Mouse (Mus musculus) intestine, embryonic 14.5 days (tissue): ENCODE data around the gene Grhpr. TPM values are rescaled to one million over a fixed set of nuclear protein-coding genes. Genes with fewer than 3 reads are reported as not detected.
A peak's percentile ranks its signal among the peaks of the same experiment; 100 is the strongest.

Experiments used
- ATAC-seq: fragments of 200-750 bp; cut with Nextera tagmentation; replicated peaks from 2 replicates; pipeline ENCODE4 v1.8.0; 2017; ENCODE audit warnings: low read depth, moderate number of reproducible peaks, moderate TSS enrichment, moderate library complexity; ENCODE audit not compliant: low FRiP score, low TSS enrichment
- DNase-seq: peaks from one replicate; pipeline ENCODE4 v3.0.0-alpha.2; 2018; ENCODE audit warnings: low spot score
- H3K27ac ChIP-seq: fragments of 300-500 bp; sonication (generic); 2 replicates; pipeline ENCODE4 v1.5.1; 2014; ENCODE audit warnings: low read depth, mild to moderate bottlenecking, control low read depth
- H3K27me3 ChIP-seq: fragments of 300-500 bp; sonication (generic); replicated peaks from 2 replicates; pipeline ENCODE4 v1.6.1; 2014; ENCODE audit warnings: low read length, control low read depth; ENCODE audit not compliant: control insufficient read depth, insufficient read depth
- H3K36me3 ChIP-seq: fragments of 300-500 bp; sonication (generic); 2 replicates; pipeline ENCODE4 v1.6.1; 2014; ENCODE audit warnings: low read length, control low read depth; ENCODE audit not compliant: control insufficient read depth, insufficient read depth
- H3K4me1 ChIP-seq: fragments of 300-500 bp; sonication (generic); replicated peaks from 2 replicates; pipeline ENCODE4 v1.6.1; 2014; ENCODE audit warnings: low read length, control low read depth, mixed read lengths; ENCODE audit not compliant: control insufficient read depth, insufficient read depth
- H3K4me2 ChIP-seq: fragments of 300-500 bp; sonication (generic); 2 replicates; pipeline ENCODE4 v1.6.1; 2014; ENCODE audit warnings: low read length
- H3K4me3 ChIP-seq: fragments of 300-500 bp; sonication (generic); 2 replicates; pipeline ENCODE4 v1.5.1; 2014; ENCODE audit warnings: low read depth, low read length, control low read depth, mixed read lengths
- H3K9ac ChIP-seq: fragments of 300-500 bp; sonication (generic); 2 replicates; pipeline ENCODE4 v1.6.1; 2014; ENCODE audit warnings: mild to moderate bottlenecking, low read length
- H3K9me3 ChIP-seq: fragments of 300-500 bp; sonication (generic); 2 replicates; pipeline ENCODE4 v1.6.1; 2016; ENCODE audit warnings: low read length, control low read depth; ENCODE audit not compliant: control insufficient read depth
- WGBS: fragments of 180-500 bp; shearing (Covaris S2); extraction: QIAGEN DNeasy Blood & Tissue Kit; methylation state at CpG from one replicate; pipeline ENCODE4 v1.1.7; 2014; 5-methylcytosine and 5-hydroxymethylcytosine counted together
- polyA plus RNA-seq: library from polyadenylated mRNA; unstranded; fragments of >200 nt; fragmentation: Nextera tagmentation; extraction: Ambion mirVana; gene quantifications from 2 replicates; pipeline ENCODE4 v1.2.1, GENCODE M21; 2014

Grhpr gene
- polyA plus RNA-seq, 1 experiment from 2014 or later: 70.6 TPM

- H3K27me3 ChIP-seq: no peaks in the 10 kb centered on the region
- no peak overlapping the region for H3K4me2 ChIP-seq
- no peaks in the 10 kb centered on the region for H3K9me3 ChIP-seq
- no peak overlapping the region for H3K9ac ChIP-seq
- ATAC-seq (no peak), DNase-seq (no peak)
- no peak overlapping the region for H3K27ac ChIP-seq
- peaks cover 39% of the 10 kb centered on the region for H3K36me3 ChIP-seq
- H3K4me3 ChIP-seq: no peak overlapping the region
- WGBS: 84% methylated on average over 18 of the region's 18 CpGs
- H3K4me1 ChIP-seq: no peaks in the 10 kb centered on the region
Observed at GRCm38 (mm10) chr4:44994776-44995175, 13.6 kb downstream of the Grhpr start.

DNA sequence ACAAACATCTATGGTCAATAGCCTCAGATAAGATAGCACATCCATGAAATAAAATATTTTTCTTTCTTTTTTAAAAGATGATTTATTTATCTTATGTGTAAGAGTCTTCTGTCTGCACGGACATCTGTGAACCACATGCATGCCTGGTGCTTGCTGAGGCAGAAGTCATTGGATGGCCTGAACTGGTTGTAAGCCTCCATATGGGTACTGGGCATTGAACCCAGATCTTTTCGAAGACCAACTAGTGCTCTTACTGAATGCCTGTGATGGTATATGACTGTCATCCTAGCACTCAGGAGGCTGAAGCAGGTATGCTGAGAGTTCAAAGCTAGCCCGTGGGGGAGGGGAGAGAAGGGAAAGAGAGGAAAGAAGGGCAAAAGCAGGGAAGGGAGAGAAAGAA, 16.9 kb downstream of the Grhpr start:
- H3K4me1 ChIP-seq: no peaks in the 10 kb centered on the region
- WGBS: 84% methylated on average over 3 of the region's 3 CpGs
- DNase-seq (no peak), ATAC-seq (no peak)
- no peaks in the 10 kb centered on the region for H3K9me3 ChIP-seq
- no peak overlapping the region for H3K9ac ChIP-seq
- peaks cover 17% of the 10 kb centered on the region for H3K36me3 ChIP-seq
- H3K27me3 ChIP-seq: no peaks in the 10 kb centered on the region
- H3K27ac ChIP-seq: no peak overlapping the region
- H3K4me2 ChIP-seq: no peak overlapping the region
- no peak overlapping the region for H3K4me3 ChIP-seq

GRCm38 (mm10) chr4:45000001-45000400, 18.8 kb downstream of the Grhpr start:
- Histone ChIP-seq H3K27me3 (no peaks in the 10 kb centered on the region), H3K9me3 (no peaks in the 10 kb centered on the region), H3K27ac (no peak overlapping the region), H3K4me2 (no peak overlapping the region), H3K4me1 (no peaks in the 10 kb centered on the region), H3K4me3 (no peak overlapping the region), H3K9ac (no peak overlapping the region), H3K36me3 (0 out of 2 replicates have a peak, but pooled peaks cover 6% of the 10 kb centered on the region)
- ATAC-seq (no peak), DNase-seq (no peak)
- 88% methylated on average over 6 of the region's 6 CpGs for WGBS

DNA sequence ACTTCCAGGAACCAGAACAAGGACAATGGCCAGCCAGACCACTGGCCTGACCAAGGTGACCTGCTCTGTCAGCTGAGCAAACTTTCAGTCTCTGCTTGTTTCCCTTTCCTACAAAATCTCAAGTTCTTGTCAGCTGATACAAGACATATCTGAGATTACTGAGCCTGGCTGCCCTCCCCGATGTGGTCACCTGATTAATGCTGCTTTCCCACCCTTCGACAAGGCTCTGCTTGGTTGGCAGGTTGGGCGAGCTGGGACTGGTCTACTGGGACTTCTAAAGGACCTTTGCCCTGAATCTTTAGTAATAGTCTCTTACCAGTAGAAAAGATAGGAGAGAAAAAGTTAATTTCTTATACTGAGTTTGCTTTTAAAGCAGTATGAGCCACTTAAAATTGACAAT, 24.3 kb downstream of the Grhpr start:
- Histone ChIP-seq H3K36me3 (0 out of 2 replicates have a peak, but pooled peaks cover 4% of the 10 kb centered on the region), H3K4me2 (no peak overlapping the region), H3K27ac (no peak overlapping the region), H3K4me3 (no peak overlapping the region), H3K4me1 (peaks cover 9% of the 10 kb centered on the region), H3K27me3 (no peaks in the 10 kb centered on the region), H3K9me3 (no peaks in the 10 kb centered on the region), H3K9ac (no peak overlapping the region)
- WGBS: 81% methylated on average over 3 of the region's 3 CpGs
- DNase-seq (no peak), ATAC-seq (no peak)

GRCm38 (mm10) chr4:45010806-45011415, 29.7 kb downstream of the Grhpr start:
- peak overlapping the region; percentile 94; the same call in 1 of the 2 replicates for H3K27ac ChIP-seq
- H3K27me3 ChIP-seq: no peaks in the 10 kb centered on the region
- no peaks in the 10 kb centered on the region for H3K36me3 ChIP-seq
- H3K4me3 ChIP-seq: peak overlapping the region; percentile 73
- no peaks in the 10 kb centered on the region for H3K9me3 ChIP-seq
- H3K9ac ChIP-seq: peak overlapping the region; percentile 79
- ATAC-seq: no peak
- 10% methylated on average over 11 of the region's 11 CpGs for WGBS
- no peak for DNase-seq
- H3K4me1 ChIP-seq: peaks cover 21% of the 10 kb centered on the region
- H3K4me2 ChIP-seq: peak overlapping the region; percentile 89

- peak overlapping the region; percentile 89 for H3K4me2 ChIP-seq
- H3K36me3 ChIP-seq: no peaks in the 10 kb centered on the region
- DNase-seq: no peak
- H3K9me3 ChIP-seq: no peaks in the 10 kb centered on the region
- H3K4me1 ChIP-seq: peaks cover 21% of the 10 kb centered on the region
- peak overlapping the region; percentile 94 for H3K27ac ChIP-seq
- H3K27me3 ChIP-seq: no peaks in the 10 kb centered on the region
- ATAC-seq: peak; percentile 75
- H3K9ac ChIP-seq: peak overlapping the region; percentile 79
- WGBS: under 1% methylated on average over 31 of the region's 31 CpGs
- peak overlapping the region; percentile 73 for H3K4me3 ChIP-seq
Observed at GRCm38 (mm10) chr4:45011581-45012104, 30.4 kb downstream of the Grhpr start.

DNA sequence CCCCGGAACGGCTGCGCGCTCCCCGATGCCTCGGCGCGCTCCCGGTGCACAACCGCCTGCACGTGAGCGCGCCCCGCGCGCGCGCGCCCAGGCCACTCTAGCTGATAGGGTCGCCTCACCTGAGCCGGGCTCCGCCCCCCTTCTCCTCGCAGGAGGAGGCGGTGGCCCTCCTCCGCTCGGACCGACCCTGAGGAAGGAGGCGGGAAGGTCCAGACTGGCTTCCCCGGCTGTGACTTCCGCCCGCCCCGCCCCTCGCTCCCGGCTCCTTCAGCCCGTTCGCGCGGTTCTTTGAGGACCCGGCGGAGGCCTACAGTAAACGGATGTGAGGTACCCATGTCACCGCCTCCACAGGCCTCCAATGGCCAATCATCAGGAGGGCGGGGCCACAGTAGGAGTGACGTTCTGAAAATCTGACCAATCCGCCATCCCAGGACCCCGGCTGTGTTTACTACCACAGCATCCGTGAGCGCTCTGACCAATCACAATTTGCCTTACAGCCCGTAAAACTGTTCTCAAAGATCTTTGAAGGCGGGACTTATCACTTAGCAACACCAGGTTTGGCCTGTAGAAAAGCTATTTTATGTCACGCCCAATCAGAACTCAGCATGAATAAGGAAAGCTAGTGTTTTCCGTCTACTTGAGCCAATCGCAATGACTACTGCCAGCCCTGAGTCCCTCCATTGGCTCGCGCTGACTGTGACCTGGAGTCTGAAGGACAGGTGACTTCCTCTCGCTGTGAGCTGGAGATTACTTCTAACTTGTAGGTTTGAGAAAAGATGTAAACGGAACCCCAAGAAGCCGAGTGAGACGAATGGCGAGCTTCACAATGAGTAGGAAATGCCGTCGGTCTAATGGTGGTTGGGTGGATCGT, 31.1 kb downstream of the Grhpr start, which contains the start of gene Zbtb5:
TSS of gene Zbtb5 (minus strand) at position 308 of the 871 bp plus-strand sequence.
- H3K9me3 ChIP-seq: no peaks in the 10 kb centered on the region
- peak within 1 kb of the TSS; percentile 94 for H3K27ac ChIP-seq
- H3K27me3 ChIP-seq: no peaks in the 10 kb centered on the region
- peak; percentile 99 for ATAC-seq
- DNase-seq: peak; percentile 95
- H3K4me2 ChIP-seq: peak within 1 kb of the TSS; percentile 89
- no peaks in the 10 kb centered on the region for H3K36me3 ChIP-seq
- under 1% methylated on average over 55 of the region's 63 CpGs for WGBS
- peaks cover 21% of the 10 kb centered on the region for H3K4me1 ChIP-seq
- peak within 1 kb of the TSS; percentile 73 for H3K4me3 ChIP-seq
- H3K9ac ChIP-seq: peak within 1 kb of the TSS; percentile 79

DNA sequence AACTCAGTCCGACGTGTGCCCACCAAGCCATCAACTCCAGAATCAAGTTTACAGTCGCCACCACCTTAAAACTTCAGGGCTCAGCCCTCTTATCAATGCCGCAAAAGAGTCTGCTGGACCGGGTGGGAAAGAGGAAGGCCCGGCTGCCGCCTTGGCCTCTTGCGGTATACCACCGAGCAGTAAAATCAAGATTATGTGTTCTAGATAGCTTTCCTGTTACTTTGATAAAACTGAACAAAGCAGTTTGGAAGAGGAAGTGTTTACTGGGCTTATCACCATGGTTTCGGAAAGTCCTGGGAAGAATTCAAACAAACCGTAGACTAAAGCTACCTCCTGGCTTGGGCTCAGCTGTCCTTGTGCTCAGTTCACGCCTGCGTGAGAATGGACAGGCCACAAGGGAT, 31.8 kb downstream of the Grhpr start:
- WGBS: 1% methylated on average over 13 of the region's 13 CpGs
- Histone ChIP-seq H3K4me1 (peaks cover 21% of the 10 kb centered on the region), H3K27me3 (no peaks in the 10 kb centered on the region), H3K9ac (peak overlapping the region; percentile 70), H3K4me3 (peak overlapping the region; percentile 73), H3K27ac (peak overlapping the region; percentile 78), H3K36me3 (no peaks in the 10 kb centered on the region), H3K9me3 (no peaks in the 10 kb centered on the region), H3K4me2 (peak overlapping the region; percentile 49)
- no peak for DNase-seq
- ATAC-seq: no peak
